Mouse (Mus musculus): ENCODE measurements around the gene Pramef25. TPM values are rescaled to one million over a fixed set of nuclear protein-coding genes. Genes with fewer than 3 reads are reported as not detected.

Pramef25 gene
- polyA plus RNA-seq (2014; fragmentation: Illumina TruSeq; extraction: RNeasy Lipid Tissue Mini Kit (QIAGEN cat#74804); ENCODE audit: low read depth, low replicate concordance) = not detected

GRCm38 (mm10) chr4:143950916-143951315, at the start of gene Pramef25:
TSS of gene Pramef25 (minus strand) at chr4:143951016.

DNA sequence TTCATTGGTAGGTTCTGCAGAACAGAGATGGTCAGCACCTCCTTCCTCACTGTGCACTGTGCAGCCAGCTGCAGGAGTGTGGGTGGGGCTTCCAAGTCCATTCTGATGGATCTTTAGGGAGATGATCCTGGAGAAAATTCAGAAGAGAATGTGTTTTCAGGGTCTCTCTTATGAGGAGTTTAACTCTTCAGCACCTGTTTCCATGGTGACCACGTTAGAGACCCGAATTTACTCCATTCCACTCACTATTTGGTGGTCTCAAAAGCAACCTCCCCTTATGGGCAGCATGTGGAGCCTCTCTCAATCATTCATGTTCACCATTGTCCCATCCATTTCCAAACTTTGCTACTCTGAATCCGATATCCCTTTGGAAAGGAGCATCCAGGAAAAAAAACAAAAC, 43.5 kb upstream of the Pramef25 start, which contains the start of gene Pramef17:
Pramef17 (minus strand) TSS at position 101 of the 400 bp plus-strand sequence.

DNA sequence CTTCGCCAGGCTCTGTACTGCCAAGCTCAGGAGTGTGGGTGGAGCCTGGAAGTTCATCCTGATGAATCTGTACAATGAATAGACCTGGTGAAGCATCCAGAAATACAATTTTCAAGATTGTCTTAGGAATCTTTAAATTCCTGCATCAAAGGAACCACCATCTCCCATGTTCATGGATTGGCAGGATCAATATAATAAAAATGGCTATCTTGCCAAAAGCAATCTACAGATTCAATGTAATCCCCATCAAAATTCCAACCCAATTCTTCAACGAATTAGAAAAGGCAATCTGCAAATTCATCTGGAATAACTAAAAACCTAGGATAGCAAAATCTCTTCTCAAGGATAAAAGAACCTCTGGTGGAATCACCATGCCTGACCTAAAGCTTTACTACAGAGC, 16.0 kb upstream of the Pramef25 start, which contains the start of gene Gm13101:
Gm13101 (minus strand) TSS at position 101 of the 400 bp plus-strand sequence.

DNA sequence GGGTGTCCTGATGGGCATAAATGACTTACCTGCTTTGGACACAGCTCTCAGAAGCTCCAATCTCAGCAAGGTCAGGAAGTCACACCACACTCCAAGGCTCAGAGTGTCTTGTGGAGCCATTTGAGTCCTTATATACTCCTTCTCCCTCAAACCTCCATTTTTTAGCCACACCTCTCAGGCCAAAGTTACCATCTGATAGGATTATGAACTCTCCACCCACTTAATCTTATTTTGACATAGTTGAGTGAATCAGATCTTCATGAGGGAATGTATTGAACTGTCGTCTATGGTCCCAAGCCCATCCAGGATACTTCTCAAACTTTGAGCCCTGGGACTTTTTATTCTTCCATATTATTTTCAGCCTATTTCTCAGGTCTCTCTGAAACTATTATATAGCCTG, 50.5 kb downstream of the Pramef25 start, which contains the start of gene Pramef6:
Pramef6 (minus strand) TSS at position 101 of the 400 bp plus-strand sequence.

Other genes starting within 250 kb of the Pramef25 start
- gene Gm13089, start 248.3 kb downstream of the Pramef25 start, polyA plus RNA-seq (2014; fragmentation: Illumina TruSeq; extraction: RNeasy Lipid Tissue Mini Kit (QIAGEN cat#74804); ENCODE audit: low read depth, low replicate concordance) = not detected
- gene Gm13078, start 231.6 kb downstream of the Pramef25 start, polyA plus RNA-seq (2014; fragmentation: Illumina TruSeq; extraction: RNeasy Lipid Tissue Mini Kit (QIAGEN cat#74804); ENCODE audit: low read depth, low replicate concordance) = not detected
- not detected for gene Gm13023, start 161.7 kb downstream of the Pramef25 start, polyA plus RNA-seq (2014; fragmentation: Illumina TruSeq; extraction: RNeasy Lipid Tissue Mini Kit (QIAGEN cat#74804); ENCODE audit: low read depth, low replicate concordance)
- not detected for gene Gm13084, start 134.9 kb downstream of the Pramef25 start, polyA plus RNA-seq (2014; fragmentation: Illumina TruSeq; extraction: RNeasy Lipid Tissue Mini Kit (QIAGEN cat#74804); ENCODE audit: low read depth, low replicate concordance)
- gene Gm13103, start 104.5 kb downstream of the Pramef25 start, polyA plus RNA-seq (2014; fragmentation: Illumina TruSeq; extraction: RNeasy Lipid Tissue Mini Kit (QIAGEN cat#74804); ENCODE audit: low read depth, low replicate concordance) = not detected
- not detected for gene Pramef6, start 50.6 kb downstream of the Pramef25 start, polyA plus RNA-seq (2014; fragmentation: Illumina TruSeq; extraction: RNeasy Lipid Tissue Mini Kit (QIAGEN cat#74804); ENCODE audit: low read depth, low replicate concordance)
- gene Gm13101, start 15.9 kb upstream of the Pramef25 start, polyA plus RNA-seq (2014; fragmentation: Illumina TruSeq; extraction: RNeasy Lipid Tissue Mini Kit (QIAGEN cat#74804); ENCODE audit: low read depth, low replicate concordance) = not detected
- not detected for gene Pramef17, start 43.4 kb upstream of the Pramef25 start, polyA plus RNA-seq (2014; fragmentation: Illumina TruSeq; extraction: RNeasy Lipid Tissue Mini Kit (QIAGEN cat#74804); ENCODE audit: low read depth, low replicate concordance)
- not detected for gene Pramel4, start 108.1 kb upstream of the Pramef25 start, polyA plus RNA-seq (2014; fragmentation: Illumina TruSeq; extraction: RNeasy Lipid Tissue Mini Kit (QIAGEN cat#74804); ENCODE audit: low read depth, low replicate concordance)
- not detected for gene Gm13102, start 155.5 kb upstream of the Pramef25 start, polyA plus RNA-seq (2014; fragmentation: Illumina TruSeq; extraction: RNeasy Lipid Tissue Mini Kit (QIAGEN cat#74804); ENCODE audit: low read depth, low replicate concordance)
- not detected for gene Oog3, start 211.6 kb upstream of the Pramef25 start, polyA plus RNA-seq (2014; fragmentation: Illumina TruSeq; extraction: RNeasy Lipid Tissue Mini Kit (QIAGEN cat#74804); ENCODE audit: low read depth, low replicate concordance)
- not detected for gene Oog2, start 239.7 kb upstream of the Pramef25 start, polyA plus RNA-seq (2014; fragmentation: Illumina TruSeq; extraction: RNeasy Lipid Tissue Mini Kit (QIAGEN cat#74804); ENCODE audit: low read depth, low replicate concordance)